Mouse (Mus musculus) adrenal gland, adult 8-10 months (tissue): ENCODE data around the gene Csf2rb. TPM values are rescaled to one million over a fixed set of nuclear protein-coding genes. Genes with fewer than 3 reads are reported as not detected.

Source experiments
- DNase-seq: peaks from one replicate; pipeline ENCODE4 v3.0.0; 2022
- microRNA-seq, 2 experiments: library from miRNA; unstranded; fragments of <30 nt; microRNA quantifications; one replicate each; pipeline ENCODE4 v1.2.0; 2022
- total RNA-seq, 4 experiments: library from RNA; stranded (reverse); gene quantifications; 2 replicates each; pipeline ENCODE4 v1.2.4; 2022

The Csf2rb gene
- total RNA-seq, 4 experiments from 2014 or later = 4.6 to 7.9 (median 6.9) TPM

DNA sequence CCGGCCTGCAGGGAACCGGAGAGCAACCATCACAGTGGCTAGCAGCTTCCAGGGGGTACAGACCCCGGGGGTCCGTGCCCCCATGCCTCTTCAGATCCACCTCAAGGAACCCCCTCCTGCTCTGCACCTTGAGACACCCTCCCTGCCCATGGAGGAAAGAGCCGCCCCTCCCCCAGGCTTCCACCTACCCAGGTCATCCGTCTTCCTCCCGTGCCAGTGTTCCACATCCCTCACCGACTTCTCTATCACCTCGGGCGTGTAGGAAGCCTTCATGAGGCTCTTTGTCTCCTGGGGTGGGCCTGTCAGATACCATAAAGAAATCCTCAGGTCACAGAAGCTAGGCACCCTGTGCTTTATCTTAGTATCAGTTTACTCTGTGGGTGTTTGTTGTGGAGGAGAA, 53.0 kb downstream of the Csf2rb start:
- no peak for DNase-seq

DNA sequence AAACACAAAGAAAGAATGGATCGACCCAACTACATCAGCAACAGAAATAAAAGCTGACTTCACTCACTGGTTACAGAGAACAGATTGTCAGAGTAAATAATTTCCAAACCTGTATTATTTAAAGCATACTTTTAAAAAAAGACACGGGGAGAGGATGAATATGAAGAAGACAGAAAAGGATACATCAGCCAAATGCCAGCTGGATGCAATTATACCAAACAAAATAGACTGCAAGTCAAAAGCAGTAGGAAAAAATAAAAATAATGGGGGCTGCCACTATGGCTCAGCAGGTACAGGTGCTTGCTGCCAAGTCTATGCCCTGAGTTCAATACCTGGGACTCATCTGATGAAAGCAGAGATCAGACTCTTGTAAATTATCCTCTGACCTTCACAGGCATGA, 54.7 kb downstream of the Csf2rb start:
- no peak for DNase-seq

DNA sequence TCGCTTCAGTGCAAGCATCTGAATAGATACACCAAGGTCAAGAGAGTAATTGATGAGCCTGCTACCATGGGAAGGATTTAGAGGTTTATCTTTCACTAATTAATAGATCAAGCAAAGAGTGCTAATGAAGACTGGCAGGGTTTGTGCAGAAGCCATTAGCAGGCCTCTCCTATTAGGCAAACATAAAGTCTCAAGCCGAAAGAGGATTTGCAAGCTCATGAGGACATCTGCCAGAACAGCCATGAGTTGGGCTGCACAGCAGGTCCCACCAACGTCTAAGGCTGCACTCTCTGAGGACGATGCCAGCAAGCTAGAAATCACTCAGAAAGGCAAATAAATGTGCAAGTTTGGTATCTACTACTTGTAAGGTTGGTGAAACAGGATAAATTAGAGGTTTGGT, 55.2 kb downstream of the Csf2rb start:
- DNase-seq = no peak

DNA sequence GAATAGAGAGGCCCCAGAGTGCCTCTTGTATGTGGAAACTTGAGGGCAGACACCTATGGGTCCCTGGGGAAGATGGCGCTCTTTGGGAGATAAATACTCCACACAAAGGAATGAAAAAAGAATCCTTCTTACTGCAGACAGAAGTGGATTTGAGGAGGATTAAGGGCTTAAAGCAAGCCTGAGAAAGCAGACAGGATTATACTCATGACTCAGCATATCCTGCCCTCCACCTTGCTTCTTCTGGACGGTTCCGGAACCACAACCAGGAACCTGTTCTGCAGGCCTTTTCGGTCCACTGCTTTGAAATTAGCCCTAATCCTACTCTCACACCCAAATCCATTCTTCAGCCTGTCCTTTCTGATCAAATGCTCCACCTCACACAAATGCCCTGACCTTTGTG, 56.6 kb downstream of the Csf2rb start:
- no peak for DNase-seq

DNA sequence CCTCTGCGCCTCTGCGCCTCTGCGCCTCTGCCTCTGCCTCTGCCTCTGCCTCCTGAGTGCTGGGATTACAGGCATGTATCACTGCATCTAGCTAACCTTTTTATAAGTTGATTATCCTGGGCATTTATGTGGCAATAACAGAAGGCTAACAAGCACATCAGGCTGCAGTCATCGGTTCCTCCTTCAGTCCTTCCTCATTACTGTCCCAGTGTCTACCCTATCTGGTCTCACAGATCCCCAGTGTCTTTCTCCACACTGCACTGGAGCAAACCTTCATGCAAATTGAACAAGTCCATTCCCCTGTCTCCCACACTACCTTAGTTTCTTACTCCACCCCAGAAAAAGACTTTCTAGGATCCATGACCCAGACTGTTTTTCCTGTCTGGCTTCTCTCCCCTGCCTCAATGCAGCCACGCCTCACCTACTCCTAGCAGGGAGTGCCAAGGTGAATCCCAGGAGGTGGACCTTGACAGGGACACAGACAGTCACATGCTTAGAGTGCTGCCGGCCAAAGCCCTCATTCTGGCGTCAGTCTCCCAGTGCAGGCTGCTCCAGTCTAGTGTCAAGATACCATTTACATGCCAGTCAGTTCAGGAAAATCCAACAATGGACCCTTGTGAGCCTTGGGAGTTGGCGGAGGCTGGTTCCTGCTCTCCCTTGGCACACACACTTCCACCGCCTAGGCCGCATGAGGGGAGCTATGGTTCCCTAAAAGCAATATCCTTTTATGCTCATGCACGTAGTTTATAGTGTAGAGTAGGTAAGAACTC, 58.1 kb downstream of the Csf2rb start:
- DNase-seq = no peak

DNA sequence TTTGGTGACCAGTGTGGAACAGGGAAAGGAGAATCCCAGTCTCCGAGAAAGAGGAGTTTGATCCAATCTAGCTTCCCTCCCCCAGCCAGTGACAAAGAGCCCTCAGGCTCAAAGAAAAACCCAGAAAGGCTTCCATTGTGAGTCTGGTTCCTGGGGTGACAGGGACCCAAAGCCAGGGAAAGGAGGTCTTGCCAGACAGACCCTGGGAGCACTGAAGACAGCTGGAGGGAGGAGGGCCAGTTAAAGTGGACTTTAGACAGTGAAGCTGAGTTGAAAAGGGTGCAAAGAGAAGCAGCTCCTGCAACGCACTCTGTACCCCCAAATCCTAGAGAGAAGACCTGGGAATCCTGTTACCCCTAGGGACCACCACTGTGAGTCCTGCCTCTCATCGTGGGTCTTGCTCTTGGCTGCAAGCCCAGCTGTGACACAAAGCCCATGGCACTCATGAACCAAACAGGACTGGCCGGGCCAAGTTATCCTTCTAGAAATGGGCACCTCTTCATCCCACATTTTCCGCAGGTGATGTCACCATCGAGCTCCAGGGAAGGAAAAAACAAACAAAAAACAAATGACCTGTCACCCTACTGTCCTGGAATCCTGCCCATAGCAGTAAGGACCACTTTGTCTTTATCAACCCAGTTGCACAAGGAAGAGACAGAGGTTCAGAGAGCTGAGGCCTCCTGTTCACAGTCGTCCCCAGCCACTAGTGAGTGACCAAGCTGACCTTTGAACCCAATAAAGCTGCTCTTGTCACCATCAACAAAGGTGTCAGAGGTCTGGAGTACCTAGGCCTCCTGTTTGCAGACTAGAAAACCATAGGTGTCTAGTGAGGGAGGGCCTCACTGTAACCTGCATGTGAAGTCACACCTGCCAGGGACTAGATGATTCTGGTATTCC, 58.9 kb downstream of the Csf2rb start:
- DNase-seq = no peak

DNA sequence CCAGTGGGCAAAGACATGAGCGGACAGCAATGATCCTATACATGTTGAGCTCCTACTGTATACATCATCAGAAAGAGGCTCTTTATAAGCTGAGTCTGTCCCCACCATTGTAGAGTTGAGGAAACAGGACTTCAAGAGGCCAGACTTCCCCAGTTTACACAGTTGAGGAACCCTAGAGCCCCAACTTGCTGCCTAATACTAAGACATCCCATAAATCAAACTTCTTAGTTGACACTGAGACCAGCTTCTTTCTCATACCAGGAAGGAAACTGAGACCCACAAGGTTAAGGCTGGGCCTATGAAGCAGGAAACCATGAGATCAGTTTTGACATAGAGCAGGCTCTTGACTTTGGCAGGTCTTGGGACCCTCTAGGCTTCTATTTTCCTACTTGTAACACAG, 60.0 kb downstream of the Csf2rb start:
- DNase-seq = no peak

DNA sequence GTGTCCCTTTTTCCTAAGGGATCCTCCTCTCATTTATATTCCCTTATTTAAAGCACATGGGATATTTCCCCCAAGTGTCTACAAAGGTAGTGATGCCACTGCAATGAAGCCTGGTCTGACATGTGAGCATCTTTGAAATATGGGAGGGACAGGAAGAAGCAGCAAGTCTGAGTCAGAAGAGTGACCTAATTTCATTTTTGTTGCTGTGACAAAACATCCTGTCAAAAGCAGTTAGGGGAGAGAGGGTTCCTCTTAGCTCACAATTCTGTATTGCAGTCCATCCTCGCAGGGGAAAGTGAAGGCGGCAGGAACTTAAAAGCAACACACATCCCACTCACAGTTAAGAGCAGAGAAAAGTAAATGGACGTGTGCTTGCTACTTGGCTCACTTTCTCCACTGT, 65.3 kb downstream of the Csf2rb start:
- no peak for DNase-seq

DNA sequence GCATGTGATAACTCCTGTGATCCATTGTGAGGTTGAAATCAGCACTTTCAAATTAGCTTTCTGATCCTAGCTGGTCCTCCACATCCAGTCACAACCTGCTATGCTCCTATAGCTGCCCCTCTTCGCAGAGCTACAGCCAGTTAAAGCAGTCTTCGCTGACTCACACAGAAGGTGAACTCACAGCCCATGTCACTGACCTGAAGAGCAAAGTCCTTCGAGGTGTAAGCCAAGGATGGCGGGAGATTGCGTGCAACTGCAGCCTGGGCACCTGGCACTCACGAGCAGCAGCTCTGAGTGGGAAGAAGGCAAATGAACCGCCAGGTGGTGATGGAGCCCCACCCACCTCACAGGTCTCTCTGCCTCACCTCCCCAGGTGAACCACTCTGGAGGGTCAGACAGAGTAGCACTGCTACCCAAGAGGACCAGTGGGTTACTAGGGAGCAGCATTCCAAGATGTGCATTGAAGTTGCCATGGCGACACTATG, 70.0 kb downstream of the Csf2rb start, which contains the start of gene Tex33:
Gene Tex33 (minus strand): TSS at position 435 of the 485 bp plus-strand sequence.
- no peak for DNase-seq

DNA sequence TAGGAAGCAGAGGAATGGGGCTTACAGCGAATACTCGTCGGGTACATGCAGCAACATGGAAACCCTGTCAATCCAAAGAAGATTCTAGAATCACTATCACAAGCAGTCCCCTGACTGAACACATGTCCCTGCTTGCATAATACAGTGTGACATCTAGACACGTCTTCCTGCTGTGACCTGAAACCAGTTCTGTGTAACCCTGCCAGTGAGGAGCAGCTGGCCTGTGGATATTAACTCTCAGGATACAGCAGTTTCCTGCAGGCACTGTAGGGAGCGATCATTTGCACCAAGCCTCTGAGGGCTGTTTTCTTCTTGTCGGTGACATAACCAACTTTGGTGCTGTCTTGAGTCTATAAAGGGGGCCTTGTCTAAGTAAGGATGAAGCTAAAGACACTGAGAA, 75.8 kb downstream of the Csf2rb start:
- DNase-seq = no peak

DNA sequence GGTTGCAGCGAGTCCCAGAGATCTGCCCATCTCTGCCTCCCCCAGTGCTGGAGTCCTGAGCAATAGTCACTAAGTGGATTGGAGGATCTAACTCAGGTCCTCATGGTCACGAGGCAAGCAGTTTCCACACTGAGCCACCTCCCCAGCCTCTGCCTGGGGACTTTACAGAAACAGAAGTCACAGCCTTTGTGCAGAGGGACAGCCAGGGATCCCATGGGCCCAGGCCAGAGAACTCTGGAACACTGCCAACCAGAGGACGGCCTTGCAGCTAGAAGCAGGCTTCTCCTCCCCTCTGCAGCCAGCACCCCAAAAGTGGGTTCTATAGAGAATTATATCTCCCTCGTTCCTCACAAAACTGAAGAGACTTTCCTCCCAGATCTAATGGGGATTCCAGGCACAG, 76.4 kb downstream of the Csf2rb start:
- peak; percentile 88 for DNase-seq

DNA sequence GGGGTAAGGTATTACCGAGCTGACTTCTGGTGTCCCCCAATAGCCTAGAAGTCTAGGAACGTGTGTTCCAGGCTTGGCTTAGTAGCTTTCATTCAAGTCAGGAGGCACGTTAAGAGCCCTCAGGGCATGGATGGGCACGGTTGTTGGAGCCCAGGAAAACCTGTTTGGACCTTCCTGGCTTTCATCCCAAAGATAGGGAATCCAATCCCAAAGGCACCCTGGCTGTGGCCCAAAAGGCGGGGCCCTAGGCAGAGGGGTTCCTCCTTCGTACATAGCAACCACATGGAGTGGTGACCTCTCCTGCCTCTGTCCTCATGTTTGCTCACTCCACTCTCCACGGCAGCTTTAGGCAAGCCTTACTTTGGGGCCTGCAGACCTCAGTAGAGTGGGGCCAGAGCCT, 76.9 kb downstream of the Csf2rb start:
- DNase-seq = peak; percentile 75

DNA sequence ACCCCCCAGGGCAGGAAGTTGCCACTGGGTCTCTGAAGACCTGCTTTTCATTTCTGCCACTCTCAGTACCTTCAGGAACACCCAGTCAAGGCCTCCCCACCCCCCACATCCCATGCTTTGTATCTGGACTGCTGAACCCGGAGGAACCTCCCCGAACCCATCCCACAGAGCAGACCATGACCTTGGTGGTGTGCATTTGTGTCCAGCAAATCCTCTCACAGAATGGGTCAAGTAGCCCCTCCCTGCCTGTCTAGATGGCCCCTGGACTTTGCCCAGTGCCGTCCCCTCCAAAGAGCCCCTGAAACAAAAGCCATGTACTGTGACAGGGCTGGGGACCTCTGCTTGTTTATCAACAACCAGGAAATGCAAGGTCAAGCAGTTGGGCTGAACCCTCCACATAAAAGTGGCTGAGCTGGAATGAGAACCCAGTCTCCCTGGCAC, 77.8 kb downstream of the Csf2rb start:
- peak; percentile 81 for DNase-seq

Small RNA genes lying within 50 kb of the gene (microRNA-seq; reads per million reads assigned to microRNA genes)
- gene Mir7676-1 (0 reads per million in 2 experiments), gene Mir7676-2 (0 reads per million in 2 experiments)

Other genes starting within 250 kb of the Csf2rb start
- gene Cacng2, start 205.7 kb upstream of the Csf2rb start, total RNA-seq = 1 to 10 TPM in 1 of 4 experiments, under 1 TPM in 3; 0.56 to 1.0 (median 0.88) TPM
- gene Ift27, start 151.6 kb upstream of the Csf2rb start, total RNA-seq = 10 to 100 TPM; 14.3 to 31.1 (median 23.4) TPM
- not detected for gene Pvalb, start 119.4 kb upstream of the Csf2rb start, total RNA-seq
- gene Ncf4, start 81.0 kb upstream of the Csf2rb start, total RNA-seq = 1 to 10 TPM; 2.0 to 5.1 (median 3.3) TPM
- gene Csf2rb2, start 20.0 kb upstream of the Csf2rb start, total RNA-seq = 1 to 10 TPM in 2 of 4 experiments, under 1 TPM in 2; 0.70 to 2.2 (median 1.4) TPM
- gene Tex33, start 70.2 kb downstream of the Csf2rb start, total RNA-seq = under 1 TPM in 1 of 4 experiments, not detected in 3; 0.31 TPM
- 100 to 1,000 TPM; 288 to 361 (median 321) TPM for gene Tst, start 80.2 kb downstream of the Csf2rb start, total RNA-seq
- 10 to 100 TPM; 47.5 to 53.8 (median 49.3) TPM for gene Mpst, start 80.7 kb downstream of the Csf2rb start, total RNA-seq
- 100 to 1,000 TPM in 2 of 4 experiments, 10 to 100 TPM in 2; 80.2 to 106 (median 96.4) TPM for gene Kctd17, start 102.8 kb downstream of the Csf2rb start, total RNA-seq
- 1 to 10 TPM; 1.1 to 2.8 (median 2.0) TPM for gene Tmprss6, start 142.9 kb downstream of the Csf2rb start, total RNA-seq
- 1 to 10 TPM; 1.2 to 2.7 (median 1.9) TPM for gene Il2rb, start 169.5 kb downstream of the Csf2rb start, total RNA-seq
- 10 to 100 TPM; 19.3 to 41.2 (median 31.8) TPM for gene C1qtnf6, start 205.7 kb downstream of the Csf2rb start, total RNA-seq
- gene Sstr3, start 218.9 kb downstream of the Csf2rb start, total RNA-seq = under 1 TPM; 0.31 to 0.91 (median 0.49) TPM
- gene Rac2, start 247.0 kb downstream of the Csf2rb start, total RNA-seq = 10 to 100 TPM in 2 of 4 experiments, 1 to 10 TPM in 2; 4.2 to 19.0 (median 7.7) TPM